Mouse (Mus musculus): ENCODE results near the gene Gm5447.

GRCm38 (mm10) chr13:30986934-30987455 is 13.0 kb downstream of the Gm5447 start:
- TF ChIP-seq CTCF (IDR thresholded peaks at IDR 0.05; ENCODE audit: control insufficient read depth, insufficient read depth, insufficient read length): no peak
- TF ChIP-seq FOSL1 (IDR thresholded peaks at IDR 0.05; ENCODE audit: insufficient read depth, low read length, poor library complexity, severe bottlenecking): no peak
- no peak for TF ChIP-seq USF1 (IDR thresholded peaks at IDR 0.05; ENCODE audit: low read depth)
- TF ChIP-seq MAX (IDR thresholded peaks at IDR 0.05): no peak
- TF ChIP-seq MYOG (IDR thresholded peaks at IDR 0.05; ENCODE audit: control insufficient read depth, extremely low read depth, insufficient read length): no peak
- TF ChIP-seq MYOD1 (IDR thresholded peaks at IDR 0.05; ENCODE audit: control insufficient read depth, insufficient read length, low read depth): no peak
- TF ChIP-seq CEBPB (IDR thresholded peaks at IDR 0.05; ENCODE audit: low read depth): no peak

All from C2C12 (cell line).